Mouse (Mus musculus) intestine, postnatal 0 days (tissue): Measurements from ENCODE around the gene Cstf3. TPM values are rescaled to one million over a fixed set of nuclear protein-coding genes. Genes with fewer than 3 reads are reported as not detected.

Experiments
- ATAC-seq: fragments of 200-750 bp; cut with Nextera tagmentation; 2 replicates; pipeline ENCODE4 v1.8.0; 2017; ENCODE audit warnings: mild to moderate bottlenecking, moderate TSS enrichment, moderate library complexity
- H3K27ac ChIP-seq: fragments of 300-500 bp; sonication (generic); 2 replicates; pipeline ENCODE4 v1.5.1; 2014; ENCODE audit warnings: mild to moderate bottlenecking, low read depth, low read length, moderate library complexity
- H3K27me3 ChIP-seq: fragments of 300-500 bp; sonication (generic); replicated peaks from 2 replicates; pipeline ENCODE4 v1.6.1; 2014; ENCODE audit warnings: low read length, mixed read lengths; ENCODE audit not compliant: control insufficient read depth, insufficient read depth
- H3K36me3 ChIP-seq: fragments of 300-500 bp; sonication (generic); 2 replicates; pipeline ENCODE4 v1.6.1; 2014; ENCODE audit warnings: mild to moderate bottlenecking, moderate library complexity; ENCODE audit not compliant: control insufficient read depth, insufficient read depth
- H3K4me1 ChIP-seq: fragments of 300-500 bp; sonication (generic); replicated peaks from 2 replicates; pipeline ENCODE4 v1.6.1; 2014; ENCODE audit warnings: antibody characterized with exemption, low read length, mixed read lengths; ENCODE audit not compliant: control insufficient read depth, insufficient read depth
- H3K4me2 ChIP-seq: fragments of 300-500 bp; sonication (generic); replicated peaks from 2 replicates; pipeline ENCODE4 v1.6.1; 2014; ENCODE audit warnings: low read depth, mild to moderate bottlenecking, moderate library complexity
- H3K4me3 ChIP-seq: fragments of 300-500 bp; sonication (generic); 2 replicates; pipeline ENCODE4 v1.5.1; 2014; ENCODE audit warnings: low read depth, low read length
- H3K9ac ChIP-seq: fragments of 300-500 bp; sonication (generic); 2 replicates; pipeline ENCODE4 v1.6.1; 2014; ENCODE audit warnings: mild to moderate bottlenecking, low read depth, low read length
- H3K9me3 ChIP-seq: fragments of 300-500 bp; sonication (generic); 2 replicates; pipeline ENCODE4 v1.6.1; 2016; ENCODE audit warnings: mixed run types; ENCODE audit not compliant: control insufficient read depth
- CTCF ChIP-seq: sonication (generic); IDR thresholded peaks from 2 replicates; pipeline ENCODE4 v1.5.1; 2016; ENCODE audit warnings: low read depth, mild to moderate bottlenecking, control low read depth, antibody characterized with exemption, moderate library complexity
- WGBS: fragments of 180-500 bp; shearing (Covaris S2); extraction: QIAGEN DNeasy Blood & Tissue Kit; methylation state at CpG from one replicate; pipeline ENCODE4 v1.1.7; 2014; 5-methylcytosine and 5-hydroxymethylcytosine counted together
- polyA plus RNA-seq: library from polyadenylated mRNA; unstranded; fragments of >200 nt; fragmentation: Nextera tagmentation; extraction: Ambion mirVana; gene quantifications from 2 replicates; pipeline ENCODE4 v1.2.1, GENCODE M21; 2015

The Cstf3 gene
- polyA plus RNA-seq, 1 experiment from 2014 or later, result 20.5 TPM

GRCm38 (mm10) chr2:104699659-104700058, 109.3 kb downstream of the Cstf3 start:
- no peaks in the 10 kb centered on the region for H3K4me1 ChIP-seq
- no peak overlapping the region for H3K27ac ChIP-seq
- no peak overlapping the region for H3K4me3 ChIP-seq
- H3K27me3 ChIP-seq, result no peaks in the 10 kb centered on the region
- H3K9me3 ChIP-seq, result no peaks in the 10 kb centered on the region
- no peak overlapping the region for H3K4me2 ChIP-seq
- TF ChIP-seq CTCF, result no peak
- no peaks in the 10 kb centered on the region for H3K36me3 ChIP-seq
- WGBS, result 83% methylated on average over 11 of the region's 11 CpGs
- no peak for ATAC-seq
- H3K9ac ChIP-seq, result no peak overlapping the region

GRCm38 (mm10) chr2:104703158-104703557, 112.8 kb downstream of the Cstf3 start:
- Histone ChIP-seq H3K4me2 (no peak overlapping the region), H3K9ac (no peak overlapping the region), H3K27ac (no peak overlapping the region), H3K4me1 (no peaks in the 10 kb centered on the region), H3K9me3 (no peaks in the 10 kb centered on the region), H3K4me3 (no peak overlapping the region), H3K27me3 (no peaks in the 10 kb centered on the region), H3K36me3 (no peaks in the 10 kb centered on the region)
- no peak for TF ChIP-seq CTCF
- WGBS, result 76% methylated on average over 3 of the region's 3 CpGs
- ATAC-seq, result no peak

- TF ChIP-seq CTCF, result no peak
- Histone ChIP-seq H3K27ac (no peak overlapping the region), H3K4me3 (no peak overlapping the region), H3K36me3 (no peaks in the 10 kb centered on the region), H3K9me3 (no peaks in the 10 kb centered on the region), H3K27me3 (no peaks in the 10 kb centered on the region), H3K4me2 (no peak overlapping the region), H3K9ac (no peak overlapping the region), H3K4me1 (no peaks in the 10 kb centered on the region)
- no peak for ATAC-seq
- WGBS, result 41% methylated on average over 3 of the region's 3 CpGs
These were observed 114.0 kb downstream of the Cstf3 start for GRCm38 (mm10) chr2:104704355-104704754.

GRCm38 (mm10) chr2:104709786-104710337, 119.5 kb downstream of the Cstf3 start:
- no peak overlapping the region for H3K27ac ChIP-seq
- WGBS, result 65% methylated on average over 6 of the region's 6 CpGs
- no peak for TF ChIP-seq CTCF
- no peaks in the 10 kb centered on the region for H3K36me3 ChIP-seq
- no peaks in the 10 kb centered on the region for H3K4me1 ChIP-seq
- H3K9me3 ChIP-seq, result no peaks in the 10 kb centered on the region
- H3K9ac ChIP-seq, result no peak overlapping the region
- ATAC-seq, result no peak
- no peaks in the 10 kb centered on the region for H3K27me3 ChIP-seq
- H3K4me2 ChIP-seq, result no peak overlapping the region
- H3K4me3 ChIP-seq, result no peak overlapping the region

GRCm38 (mm10) chr2:104710670-104711370, 120.5 kb downstream of the Cstf3 start:
- Histone ChIP-seq H3K9me3 (no peaks in the 10 kb centered on the region), H3K36me3 (no peaks in the 10 kb centered on the region), H3K27ac (no peak overlapping the region), H3K9ac (no peak overlapping the region), H3K4me2 (peak overlapping the region; percentile 87), H3K27me3 (no peaks in the 10 kb centered on the region), H3K4me3 (peak overlapping the region; percentile 81; the same call in 1 of the 2 replicates), H3K4me1 (no peaks in the 10 kb centered on the region)
- WGBS, result 38% methylated on average over 6 of the region's 6 CpGs
- no peak for ATAC-seq
- no peak for TF ChIP-seq CTCF

GRCm38 (mm10) chr2:104711585-104712485, 121.5 kb downstream of the Cstf3 start, which contains the start of gene Tcp11l1:
Tcp11l1 (minus strand) TSS chr2:104712169.
- WGBS, result under 1% methylated on average over 83 of the region's 99 CpGs
- H3K4me2 ChIP-seq, result peak within 1 kb of the TSS; percentile 87
- H3K4me3 ChIP-seq, result peak within 1 kb of the TSS; percentile 81
- no peaks in the 10 kb centered on the region for H3K9me3 ChIP-seq
- no peak for TF ChIP-seq CTCF
- no peaks in the 10 kb centered on the region for H3K27me3 ChIP-seq
- peak within 1 kb of the TSS; percentile 50 for H3K27ac ChIP-seq
- H3K36me3 ChIP-seq, result no peaks in the 10 kb centered on the region
- H3K9ac ChIP-seq, result peak within 1 kb of the TSS; percentile 79
- H3K4me1 ChIP-seq, result no peaks in the 10 kb centered on the region
- peak; percentile 73 for ATAC-seq
